Mouse (Mus musculus) cerebellum, postnatal 36 days (tissue): ENCODE results near the gene Ang5.
"Not testable (repeated sequence)": the region's sequence is repeated elsewhere in the genome, so short reads cannot be mapped to it uniquely, and the experiment has no call there.

Experiments used
- DNase-seq, 2 experiments: peaks; one replicate each; pipeline ENCODE4 v3.0.0; 2021 to 2022; ENCODE audit warnings: mixed read lengths in 2 of 2

Gene Ang5

GRCm38 (mm10) chr14:43956769-43957168 lies at the start of gene Ang5:
Gene Ang5 (plus strand): TSS chr14:43957069.
- not testable (repeated sequence) for DNase-seq

- not testable (repeated sequence) for DNase-seq
Observed at GRCm38 (mm10) chr14:43918214-43918613, 38.7 kb upstream of the Ang5 start.

GRCm38 (mm10) chr14:43923459-43923858 lies 33.4 kb upstream of the Ang5 start, which contains the start of gene Ear10:
Gene Ear10 (minus strand): TSS chr14:43923559.
- DNase-seq: not testable (repeated sequence)

- peak; percentile 25 to 50 for DNase-seq
Observed at GRCm38 (mm10) chr14:43924688-43925403, 32.0 kb upstream of the Ang5 start, which contains the start of gene Gm8113. Gene Gm8113 (plus strand): TSS chr14:43925390.

- DNase-seq: not testable (repeated sequence)
Observed at GRCm38 (mm10) chr14:43925404-43925950, 31.4 kb upstream of the Ang5 start.

GRCm38 (mm10) chr14:43932991-43933390 lies 23.9 kb upstream of the Ang5 start:
- peak in 1 of 2 experiments; percentile 1 for DNase-seq

GRCm38 (mm10) chr14:43933399-43933798 lies 23.5 kb upstream of the Ang5 start:
- DNase-seq: not testable (repeated sequence)

GRCm38 (mm10) chr14:43953382-43953781 lies 3.5 kb upstream of the Ang5 start:
- DNase-seq: not testable (repeated sequence)

GRCm38 (mm10) chr14:43955074-43955473 lies 1.8 kb upstream of the Ang5 start:
- not testable (repeated sequence) for DNase-seq

GRCm38 (mm10) chr14:43983454-43983853 lies 26.6 kb downstream of the Ang5 start:
- no peak for DNase-seq

- peak; percentile 15 to 16 for DNase-seq
Observed at GRCm38 (mm10) chr14:43983897-43984296, 27.0 kb downstream of the Ang5 start.

GRCm38 (mm10) chr14:43986147-43986546 lies 29.3 kb downstream of the Ang5 start:
- DNase-seq: no peak

GRCm38 (mm10) chr14:43987404-43987803 lies 30.5 kb downstream of the Ang5 start:
- DNase-seq: peak; percentile 50 to 52

GRCm38 (mm10) chr14:43998455-43999000 lies 41.7 kb downstream of the Ang5 start:
- not testable (repeated sequence) for DNase-seq

GRCm38 (mm10) chr14:44001600-44001999 lies 44.7 kb downstream of the Ang5 start:
- DNase-seq: no peak

GRCm38 (mm10) chr14:44002169-44002568 lies 45.3 kb downstream of the Ang5 start, which contains the start of gene Ang6:
Gene Ang6 (minus strand): TSS chr14:44002269.
- DNase-seq: no peak

- DNase-seq: not testable (repeated sequence)
Observed at GRCm38 (mm10) chr14:44008021-44008420, 51.2 kb downstream of the Ang5 start.

GRCm38 (mm10) chr14:44009686-44010085 lies 52.8 kb downstream of the Ang5 start:
- DNase-seq: not testable (repeated sequence)
